Mouse (Mus musculus): ENCODE data around the gene Tmem14a. TPM values are rescaled to one million over a fixed set of nuclear protein-coding genes. Genes with fewer than 3 reads are reported as not detected.

The Tmem14a gene
- polyA plus RNA-seq, 1 experiment = 1.3 TPM

DNA sequence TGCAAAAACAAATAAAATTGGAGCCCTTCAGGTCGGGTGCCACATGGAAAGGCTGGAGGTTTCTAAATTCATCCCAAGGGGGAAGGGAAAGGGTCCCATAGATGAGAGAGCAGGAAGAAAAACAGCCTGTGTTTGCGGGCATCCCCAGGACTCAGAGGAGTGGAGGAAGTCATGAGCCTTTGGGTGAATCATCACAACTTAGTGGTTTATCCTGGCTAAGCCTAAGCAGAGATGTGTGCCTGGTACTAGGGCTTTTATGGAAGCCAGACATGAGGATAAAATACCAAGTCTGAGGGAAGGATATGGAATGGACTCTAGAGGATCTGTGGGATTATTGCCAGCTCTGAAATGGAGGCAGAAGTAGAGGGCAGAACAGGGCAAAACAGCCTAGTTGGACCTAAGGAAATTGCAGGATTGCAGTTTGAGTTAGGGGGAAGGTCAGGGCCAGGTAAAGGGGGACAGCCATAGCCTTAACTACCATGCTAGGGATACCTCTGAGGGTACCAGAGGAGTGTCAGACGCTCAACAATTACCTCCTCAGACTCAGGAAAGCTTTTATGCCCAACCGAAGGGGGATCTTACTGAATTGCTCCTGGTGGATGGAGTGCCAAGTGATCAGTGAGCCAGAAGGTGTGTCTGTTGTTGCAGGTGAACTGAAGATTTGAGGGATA lies 26.1 kb downstream of the Tmem14a start:
- no peaks in the 10 kb centered on the region for H3K36me3 ChIP-seq (ENCODE audit: control insufficient read depth, insufficient read depth, low read length)
- no peak overlapping the region for H3K27ac ChIP-seq (ENCODE audit: insufficient read depth, low read length)
- H3K27me3 ChIP-seq (ENCODE audit: control insufficient read depth, insufficient read depth, low read length) = no peaks in the 10 kb centered on the region
- H3K4me1 ChIP-seq (ENCODE audit: control insufficient read depth, insufficient read depth, insufficient read length) = no peaks in the 10 kb centered on the region
- H3K4me3 ChIP-seq (ENCODE audit: extremely low read depth, insufficient read depth, insufficient read length) = no peak overlapping the region
- TF ChIP-seq CTCF (IDR thresholded peaks at IDR 0.05; ENCODE audit: extremely low read depth, insufficient read depth, insufficient read length, insufficient replicate concordance) (no peak), POLR2A (IDR thresholded peaks at IDR 0.05; ENCODE audit: low read depth, low read length) (no peak)
- WGBS = 64% methylated on average over 4 of the region's 4 CpGs
- DNase-seq (ENCODE audit: low read depth in 1 of 2, low spot score in 2 of 2) = no peak

DNA sequence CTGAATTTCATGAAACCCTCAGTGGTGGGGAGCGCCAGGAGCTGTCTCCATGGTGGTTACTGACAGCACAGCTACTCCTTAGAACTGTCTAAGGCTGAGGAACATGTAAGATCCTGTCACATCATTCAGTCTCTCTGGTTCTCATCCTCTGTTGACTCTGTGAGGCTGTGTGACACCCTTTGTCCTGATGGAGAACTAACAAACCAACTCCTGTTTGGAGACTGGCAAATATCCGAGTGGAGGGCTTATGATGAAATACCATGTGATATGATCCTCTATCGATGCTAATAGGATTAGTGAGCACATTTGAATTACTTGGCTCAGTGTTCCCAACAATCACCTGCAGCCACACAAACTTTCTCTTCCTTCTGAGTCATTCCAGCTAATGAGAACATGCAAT lies 27.8 kb downstream of the Tmem14a start:
- TF ChIP-seq CTCF (IDR thresholded peaks at IDR 0.05; ENCODE audit: extremely low read depth, insufficient read depth, insufficient read length, insufficient replicate concordance) (no peak), POLR2A (IDR thresholded peaks at IDR 0.05; ENCODE audit: low read depth, low read length) (no peak)
- WGBS = 84% methylated on average over 3 of the region's 3 CpGs
- no peak for DNase-seq (ENCODE audit: low read depth in 1 of 2, low spot score in 2 of 2)
- H3K4me3 ChIP-seq (ENCODE audit: extremely low read depth, insufficient read depth, insufficient read length) = no peak overlapping the region
- H3K27ac ChIP-seq (ENCODE audit: insufficient read depth, low read length) = no peak overlapping the region
- H3K36me3 ChIP-seq (ENCODE audit: control insufficient read depth, insufficient read depth, low read length) = no peaks in the 10 kb centered on the region
- no peaks in the 10 kb centered on the region for H3K27me3 ChIP-seq (ENCODE audit: control insufficient read depth, insufficient read depth, low read length)
- H3K4me1 ChIP-seq (ENCODE audit: control insufficient read depth, insufficient read depth, insufficient read length) = no peaks in the 10 kb centered on the region

DNA sequence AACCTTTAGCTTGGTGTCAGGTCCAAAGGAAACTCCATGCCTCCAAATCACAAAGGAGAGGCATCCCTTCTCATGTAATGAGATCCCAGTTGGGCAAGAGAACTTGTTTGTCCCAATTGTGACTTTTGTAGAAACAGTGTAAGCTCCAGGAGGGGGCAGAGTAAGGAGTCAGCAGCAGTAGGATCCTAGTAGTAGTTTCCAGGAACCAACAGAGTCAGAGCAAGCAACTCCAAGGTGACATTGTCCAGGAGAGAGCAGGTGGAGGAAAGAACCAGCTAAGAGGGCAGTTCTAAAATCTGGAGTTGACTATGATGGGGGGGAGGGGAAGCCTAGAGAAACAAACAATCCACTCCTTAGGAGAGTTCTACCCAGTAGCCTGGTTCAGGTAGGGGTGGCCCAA lies 29.5 kb downstream of the Tmem14a start:
- DNase-seq (ENCODE audit: low read depth in 1 of 2, low spot score in 2 of 2) = no peak
- Histone ChIP-seq H3K36me3 (ENCODE audit: control insufficient read depth, insufficient read depth, low read length) (no peaks in the 10 kb centered on the region), H3K4me3 (ENCODE audit: extremely low read depth, insufficient read depth, insufficient read length) (no peak overlapping the region), H3K27me3 (ENCODE audit: control insufficient read depth, insufficient read depth, low read length) (no peaks in the 10 kb centered on the region), H3K27ac (ENCODE audit: insufficient read depth, low read length) (no peak overlapping the region), H3K4me1 (ENCODE audit: control insufficient read depth, insufficient read depth, insufficient read length) (no peaks in the 10 kb centered on the region)
- TF ChIP-seq CTCF (IDR thresholded peaks at IDR 0.05; ENCODE audit: extremely low read depth, insufficient read depth, insufficient read length, insufficient replicate concordance) (no peak), POLR2A (IDR thresholded peaks at IDR 0.05; ENCODE audit: low read depth, low read length) (no peak)

DNA sequence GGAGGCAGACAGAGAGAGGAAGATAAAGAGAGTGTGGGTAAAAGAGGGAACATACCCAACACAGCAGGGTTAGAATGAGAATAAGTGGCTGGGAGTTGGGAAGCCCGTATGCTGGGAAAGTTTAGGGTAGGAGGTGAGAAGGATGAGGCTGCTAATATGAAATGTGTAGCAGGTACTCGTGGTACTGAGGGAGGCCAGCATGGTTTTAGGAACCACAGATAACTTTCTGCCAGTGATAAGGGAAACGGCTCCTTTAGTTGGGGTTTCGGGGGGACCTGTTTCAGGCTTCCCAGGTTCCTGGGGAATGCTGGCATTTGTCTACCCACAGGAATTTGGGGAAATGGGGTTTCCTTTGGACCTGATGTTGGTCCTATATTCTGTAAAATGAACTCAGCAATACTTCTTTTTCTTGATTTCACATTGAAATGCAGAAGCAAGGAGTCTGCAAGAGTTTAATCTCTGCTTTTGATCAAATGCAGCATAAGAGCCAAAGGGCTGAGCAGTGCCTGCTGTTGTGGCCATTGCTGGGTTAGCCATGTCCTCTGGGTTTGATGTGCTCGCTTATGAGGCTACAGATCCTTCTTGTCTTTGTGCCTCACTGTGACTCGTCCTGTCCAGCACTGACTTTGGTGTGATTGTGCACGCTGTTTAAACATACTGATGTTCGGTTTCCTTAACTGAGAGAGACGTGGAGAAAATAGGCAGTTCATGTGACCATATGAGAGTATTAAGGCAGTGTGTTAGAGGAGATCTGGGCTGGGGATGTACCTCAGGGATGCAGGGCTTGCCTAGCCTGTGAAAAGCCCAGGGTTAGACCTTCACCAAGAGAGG lies 30.4 kb downstream of the Tmem14a start:
- Histone ChIP-seq H3K4me3 (ENCODE audit: extremely low read depth, insufficient read depth, insufficient read length) (no peak overlapping the region), H3K27me3 (ENCODE audit: control insufficient read depth, insufficient read depth, low read length) (no peaks in the 10 kb centered on the region), H3K4me1 (ENCODE audit: control insufficient read depth, insufficient read depth, insufficient read length) (no peaks in the 10 kb centered on the region), H3K27ac (ENCODE audit: insufficient read depth, low read length) (no peak overlapping the region), H3K36me3 (ENCODE audit: control insufficient read depth, insufficient read depth, low read length) (no peaks in the 10 kb centered on the region)
- 77% methylated on average over 9 of the region's 9 CpGs for WGBS
- TF ChIP-seq POLR2A (IDR thresholded peaks at IDR 0.05; ENCODE audit: low read depth, low read length) (no peak), CTCF (IDR thresholded peaks at IDR 0.05; ENCODE audit: extremely low read depth, insufficient read depth, insufficient read length, insufficient replicate concordance) (no peak)
- no peak for DNase-seq (ENCODE audit: low read depth in 1 of 2, low spot score in 2 of 2)

DNA sequence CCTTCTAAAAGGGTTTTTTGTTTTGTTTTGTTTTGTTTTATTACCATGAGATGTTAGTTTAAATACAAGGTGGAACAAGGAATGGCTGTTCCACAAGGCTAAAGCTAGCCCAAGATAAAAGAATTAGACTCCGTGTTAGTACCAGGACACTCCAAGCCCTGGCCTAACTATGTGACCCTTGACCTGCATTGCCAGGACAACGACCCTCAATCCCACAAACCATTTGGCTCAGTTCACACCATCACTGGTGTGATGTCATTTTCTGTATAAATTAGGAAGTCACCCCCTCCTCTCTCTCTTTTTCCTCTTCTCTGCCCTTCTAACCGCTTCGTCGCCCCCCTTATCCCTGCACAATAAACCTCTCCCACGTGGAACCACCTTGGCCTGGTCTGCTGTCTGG lies 33.3 kb downstream of the Tmem14a start:
- Histone ChIP-seq H3K27ac (ENCODE audit: insufficient read depth, low read length) (no peak overlapping the region), H3K27me3 (ENCODE audit: control insufficient read depth, insufficient read depth, low read length) (no peaks in the 10 kb centered on the region), H3K4me3 (ENCODE audit: extremely low read depth, insufficient read depth, insufficient read length) (no peak overlapping the region), H3K4me1 (ENCODE audit: control insufficient read depth, insufficient read depth, insufficient read length) (no peaks in the 10 kb centered on the region), H3K36me3 (ENCODE audit: control insufficient read depth, insufficient read depth, low read length) (no peaks in the 10 kb centered on the region)
- DNase-seq (ENCODE audit: low read depth in 1 of 2, low spot score in 2 of 2) = no peak
- TF ChIP-seq CTCF (IDR thresholded peaks at IDR 0.05; ENCODE audit: extremely low read depth, insufficient read depth, insufficient read length, insufficient replicate concordance) = no peak
- 86% methylated on average over 6 of the region's 6 CpGs for WGBS

DNA sequence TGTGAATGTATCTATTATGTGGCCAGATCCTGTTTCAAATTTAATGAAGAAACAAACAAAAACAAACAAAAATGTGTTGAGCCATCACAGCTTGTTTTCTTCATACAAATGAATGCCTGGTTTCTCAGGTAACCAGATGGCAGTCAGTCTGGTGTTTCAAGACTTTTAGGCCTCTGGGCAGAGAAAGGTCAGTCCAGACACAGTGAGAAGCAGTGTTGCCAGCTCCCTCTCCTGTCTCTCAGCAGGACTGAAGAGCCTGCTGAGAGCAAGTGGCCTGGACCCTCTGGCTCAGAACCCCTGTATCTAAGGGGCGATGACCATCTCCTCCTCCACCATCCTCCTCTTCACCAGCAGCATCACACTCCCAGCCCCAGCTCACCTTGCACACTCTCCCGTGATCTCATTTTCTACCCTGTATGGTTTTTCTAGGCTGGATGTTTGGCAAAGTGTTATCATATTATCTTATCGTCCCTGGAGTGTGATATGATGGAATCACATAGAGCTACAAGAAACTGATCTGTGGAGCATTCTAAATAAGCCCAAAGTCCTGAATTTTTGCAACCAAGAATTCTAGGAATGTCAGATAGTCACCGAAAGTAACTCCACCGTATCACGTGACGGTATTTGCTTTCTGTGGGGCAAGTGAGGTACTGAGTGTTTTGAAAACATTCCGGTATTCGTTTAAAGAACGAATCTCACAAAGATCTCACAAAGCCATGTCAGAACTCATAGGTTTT lies 34.4 kb downstream of the Tmem14a start:
- no peak overlapping the region for H3K27ac ChIP-seq (ENCODE audit: insufficient read depth, low read length)
- no peak overlapping the region for H3K4me3 ChIP-seq (ENCODE audit: extremely low read depth, insufficient read depth, insufficient read length)
- 91% methylated on average over 10 of the region's 10 CpGs for WGBS
- no peaks in the 10 kb centered on the region for H3K36me3 ChIP-seq (ENCODE audit: control insufficient read depth, insufficient read depth, low read length)
- TF ChIP-seq POLR2A (IDR thresholded peaks at IDR 0.05; ENCODE audit: low read depth, low read length) = no peak
- TF ChIP-seq CTCF (IDR thresholded peaks at IDR 0.05; ENCODE audit: extremely low read depth, insufficient read depth, insufficient read length, insufficient replicate concordance) = no peak
- no peaks in the 10 kb centered on the region for H3K4me1 ChIP-seq (ENCODE audit: control insufficient read depth, insufficient read depth, insufficient read length)
- H3K27me3 ChIP-seq (ENCODE audit: control insufficient read depth, insufficient read depth, low read length) = no peaks in the 10 kb centered on the region
- DNase-seq (ENCODE audit: low read depth in 1 of 2, low spot score in 2 of 2) = no peak
